Mouse (Mus musculus): ENCODE data around the gene Zic5.

Zic5 gene

GRCm38 (mm10) chr14:122464763-122465741, at the start of gene Zic5:
Zic5 (minus strand) TSS chr14:122465677.
- peak in 1 of 2 experiments; percentile 62 for DNase-seq (ENCODE audit: low spot score in 2 of 2)

DNA sequence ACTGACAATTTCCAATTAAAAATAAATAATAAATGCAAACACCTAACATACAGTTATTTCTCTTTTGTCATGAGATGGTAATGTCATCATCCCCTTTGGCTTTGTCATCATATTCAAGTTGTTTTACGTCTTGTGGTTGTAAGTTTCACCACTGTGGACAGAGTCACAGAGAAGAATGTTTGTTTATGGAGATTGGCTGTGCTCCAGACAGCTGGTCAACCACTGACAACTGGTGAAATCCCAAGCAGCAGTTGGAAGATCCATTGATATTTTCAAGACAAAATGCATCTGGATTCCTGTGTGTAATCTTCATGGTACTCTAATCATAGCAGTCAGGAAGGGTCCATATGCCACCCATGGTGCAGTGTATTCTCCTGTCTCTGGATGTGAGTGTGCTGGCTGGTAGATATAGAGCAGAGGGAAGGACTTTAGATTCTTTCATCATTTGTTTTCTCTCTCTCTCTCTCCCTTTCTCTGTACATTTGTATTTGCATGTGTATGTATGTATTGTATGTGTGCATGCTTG, 48.1 kb upstream of the Zic5 start:
- no peak for DNase-seq (ENCODE audit: low spot score in 2 of 2)

- no peak for DNase-seq (ENCODE audit: low spot score in 2 of 2)
These were observed 46.0 kb upstream of the Zic5 start for GRCm38 (mm10) chr14:122511519-122511918.

DNA sequence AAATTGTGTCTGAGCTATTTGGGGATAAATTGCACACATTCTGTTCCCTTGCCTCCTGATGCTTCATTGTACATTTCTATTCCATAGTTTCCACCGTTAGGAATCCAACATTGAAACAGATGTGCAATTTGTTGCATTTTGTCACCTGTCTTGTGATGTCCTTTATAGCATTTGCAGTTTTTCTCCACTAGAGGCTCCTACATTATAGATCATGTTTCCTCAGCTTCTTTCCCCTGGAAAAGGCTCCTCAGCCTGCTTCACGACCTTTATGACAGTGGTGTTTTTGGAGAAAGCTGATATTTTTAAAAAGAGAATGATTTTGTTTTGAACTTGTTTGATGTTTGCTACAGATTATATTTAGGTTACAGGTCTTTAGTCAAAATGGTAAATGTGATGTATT, 43.6 kb upstream of the Zic5 start:
- no peak for DNase-seq (ENCODE audit: low spot score in 2 of 2)

DNA sequence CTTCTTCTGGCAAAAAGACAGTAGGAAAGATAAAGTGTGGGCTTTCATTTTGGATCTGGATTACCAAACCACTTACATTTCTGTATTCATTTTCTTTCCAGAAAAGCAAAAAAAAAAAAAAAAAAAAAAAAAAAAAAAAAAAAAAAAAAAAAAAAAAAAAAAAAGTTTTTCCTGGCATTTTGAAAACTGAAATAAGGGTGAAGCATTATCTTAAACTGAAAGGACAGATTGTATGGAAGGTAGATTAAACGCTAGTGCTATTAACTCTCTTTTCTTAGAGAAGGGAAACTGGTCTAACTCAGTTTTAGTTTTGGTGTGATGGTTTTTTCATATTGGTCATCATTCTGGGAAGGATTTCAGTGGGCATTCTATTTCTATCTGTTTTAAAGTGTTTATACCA, 26.5 kb upstream of the Zic5 start:
- no peak for DNase-seq (ENCODE audit: low spot score in 2 of 2)

DNA sequence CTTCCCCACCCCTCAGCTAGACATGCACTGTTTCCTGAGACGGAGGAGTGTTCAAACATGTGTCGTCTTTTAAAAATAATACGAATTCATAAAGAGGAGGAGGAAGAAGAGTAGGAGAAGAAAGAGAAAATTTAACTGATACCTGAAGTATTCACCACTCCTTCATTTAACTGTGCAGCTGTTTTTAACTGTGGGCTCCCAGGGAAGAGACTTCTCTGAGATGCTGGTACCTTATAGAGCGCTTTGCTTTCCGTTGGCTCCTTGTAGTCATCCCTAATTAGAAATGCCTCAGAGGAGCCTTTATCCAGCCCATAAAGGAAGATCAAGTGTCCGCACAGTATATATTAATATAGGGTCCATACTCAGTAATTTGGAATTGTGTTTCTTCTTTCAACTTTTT, 26.0 kb upstream of the Zic5 start:
- DNase-seq (ENCODE audit: low spot score in 2 of 2) = no peak

GRCm38 (mm10) chr14:122490441-122491328, 25.2 kb upstream of the Zic5 start, which contains the start of gene Gm10837:
Gm10837 (plus strand) TSS chr14:122490586.
- no peak for DNase-seq (ENCODE audit: low spot score in 2 of 2)

GRCm38 (mm10) chr14:122489686-122490414, 24.4 kb upstream of the Zic5 start:
- DNase-seq (ENCODE audit: low spot score in 2 of 2) = no peak

GRCm38 (mm10) chr14:122489041-122489440, 23.6 kb upstream of the Zic5 start:
- DNase-seq (ENCODE audit: low spot score in 2 of 2) = no peak

DNA sequence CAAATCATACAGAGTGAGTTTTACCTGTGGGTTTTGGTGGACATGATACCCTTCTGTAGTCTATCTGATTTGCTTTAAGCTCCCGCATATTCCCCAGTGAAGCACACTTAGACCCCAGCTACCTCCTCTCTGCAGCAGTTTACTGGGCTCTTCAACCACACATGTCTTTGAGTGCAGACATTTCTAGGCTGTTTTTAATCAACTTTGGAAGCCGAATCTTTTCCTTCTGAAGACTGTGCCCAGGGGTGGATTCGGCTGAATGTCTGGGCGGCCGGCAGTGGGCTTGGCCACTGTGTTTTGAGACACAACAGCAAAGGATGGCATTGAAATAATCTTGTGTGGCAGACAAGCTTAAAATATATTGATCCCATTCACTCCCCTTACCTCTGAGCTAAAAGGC, 21.9 kb upstream of the Zic5 start:
- no peak for DNase-seq (ENCODE audit: low spot score in 2 of 2)

- no peak for DNase-seq (ENCODE audit: low spot score in 2 of 2)
These were observed 21.1 kb upstream of the Zic5 start for GRCm38 (mm10) chr14:122486611-122487010.

GRCm38 (mm10) chr14:122485635-122486181, 20.2 kb upstream of the Zic5 start:
- DNase-seq (ENCODE audit: low spot score in 2 of 2) = no peak

DNA sequence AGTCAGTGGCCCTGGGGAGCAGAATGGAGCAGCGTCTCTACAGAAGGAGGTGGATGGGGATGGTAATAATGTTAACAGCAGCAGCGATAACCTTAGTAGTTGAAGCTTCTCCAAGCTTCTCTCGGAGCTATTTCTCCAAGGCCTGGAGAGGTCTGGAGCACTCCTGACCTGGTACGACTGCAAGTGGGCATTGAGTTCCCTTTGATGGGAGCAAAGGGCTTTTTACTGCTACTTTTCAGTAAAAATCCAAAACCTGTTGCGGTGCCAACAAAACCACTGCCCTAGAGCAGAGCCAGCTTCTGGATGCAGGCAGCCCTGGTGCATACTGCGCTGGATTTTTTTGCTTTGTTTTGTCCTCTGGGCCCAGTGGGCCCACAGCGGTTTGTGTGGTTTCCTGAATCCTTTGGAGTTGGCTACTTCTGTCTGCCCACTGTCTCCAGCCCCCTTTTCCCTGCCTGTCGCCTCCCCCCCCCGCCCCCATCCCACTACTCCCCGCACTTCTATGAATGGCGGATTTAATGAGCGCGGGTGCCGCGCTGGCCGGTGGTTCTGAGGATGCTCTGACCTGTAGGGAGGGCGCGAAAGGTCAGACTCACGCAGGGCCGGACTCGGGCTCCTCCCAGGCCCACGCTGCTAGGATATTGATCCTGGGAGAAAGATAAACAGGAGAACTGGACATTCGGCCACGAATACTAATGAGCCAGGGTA, 19.5 kb upstream of the Zic5 start:
- DNase-seq (ENCODE audit: low spot score in 2 of 2) = no peak

- no peak for DNase-seq (ENCODE audit: low spot score in 2 of 2)
These were observed 19.0 kb upstream of the Zic5 start for GRCm38 (mm10) chr14:122484458-122484843.

GRCm38 (mm10) chr14:122483556-122484421, 18.3 kb upstream of the Zic5 start:
- no peak for DNase-seq (ENCODE audit: low spot score in 2 of 2)

- DNase-seq (ENCODE audit: low spot score in 2 of 2) = no peak
These were observed 17.5 kb upstream of the Zic5 start for GRCm38 (mm10) chr14:122483024-122483385.

- no peak for DNase-seq (ENCODE audit: low spot score in 2 of 2)
These were observed 16.9 kb upstream of the Zic5 start for GRCm38 (mm10) chr14:122482081-122483023.

DNA sequence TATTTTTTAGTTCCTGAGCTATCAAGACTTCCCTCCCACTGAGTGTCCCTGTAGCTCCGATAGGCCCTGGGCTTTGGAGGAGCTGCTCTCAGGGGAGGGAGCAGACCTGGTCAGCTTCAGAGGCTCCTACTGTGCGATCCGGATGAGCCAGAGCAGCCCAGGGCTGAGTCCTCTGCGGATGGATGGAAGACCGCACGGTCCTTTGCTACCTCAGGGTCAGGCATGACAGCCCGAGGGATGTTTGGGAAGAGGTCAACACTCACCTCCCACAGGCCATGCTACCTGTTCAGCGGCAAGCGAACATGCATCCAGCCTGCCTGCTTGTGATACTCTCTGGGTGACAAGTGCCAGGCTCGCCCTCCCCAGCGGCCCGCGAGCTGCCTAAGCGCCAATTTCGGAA, 15.7 kb upstream of the Zic5 start:
- no peak for DNase-seq (ENCODE audit: low spot score in 2 of 2)

Data from frontal cortex, postnatal 10 days (tissue).